Mouse (Mus musculus) midbrain, embryonic 16.5 days (tissue): ENCODE measurements around the gene Cabp2. TPM values are rescaled to one million over a fixed set of nuclear protein-coding genes. Genes with fewer than 3 reads are reported as not detected.

Experiments
- ATAC-seq: fragments of 200-750 bp; cut with Nextera tagmentation; 2 replicates; pipeline ENCODE4 v1.8.0; 2017; ENCODE audit warnings: moderate TSS enrichment
- H3K27ac ChIP-seq: fragments of 300-500 bp; sonication (generic); 2 replicates; pipeline ENCODE4 v1.5.1; 2014; ENCODE audit warnings: mild to moderate bottlenecking, low read length, mixed read lengths
- H3K27me3 ChIP-seq: fragments of 300-500 bp; sonication (generic); 2 replicates; pipeline ENCODE4 v1.6.1; 2014; ENCODE audit warnings: low read depth, low read length, mixed read lengths; ENCODE audit not compliant: control insufficient read depth, insufficient read depth
- H3K36me3 ChIP-seq: fragments of 300-500 bp; sonication (generic); 2 replicates; pipeline ENCODE4 v1.6.1; 2014; ENCODE audit warnings: mild to moderate bottlenecking, low read length, moderate library complexity, mixed read lengths; ENCODE audit not compliant: control insufficient read depth, insufficient read depth
- H3K4me1 ChIP-seq: fragments of 300-500 bp; sonication (generic); 2 replicates; pipeline ENCODE4 v1.6.1; 2014; ENCODE audit warnings: mild to moderate bottlenecking, low read length, mixed read lengths; ENCODE audit not compliant: control insufficient read depth, insufficient read depth
- H3K4me2 ChIP-seq: fragments of 300-500 bp; sonication (generic); 2 replicates; pipeline ENCODE4 v1.6.1; 2014; ENCODE audit warnings: mild to moderate bottlenecking, low read length, mixed read lengths
- H3K4me3 ChIP-seq: fragments of 300-500 bp; sonication (generic); 2 replicates; pipeline ENCODE4 v1.5.1; 2014; ENCODE audit warnings: low read depth, mild to moderate bottlenecking, low read length, moderate library complexity, mixed read lengths
- H3K9ac ChIP-seq: fragments of 300-500 bp; sonication (generic); 2 replicates; pipeline ENCODE4 v1.6.1; 2014; ENCODE audit warnings: low read depth, low read length, mixed read lengths
- H3K9me3 ChIP-seq: fragments of 300-500 bp; sonication (generic); replicated peaks from 2 replicates; pipeline ENCODE4 v1.6.1; 2014; ENCODE audit warnings: mild to moderate bottlenecking, low read length, mixed read lengths; ENCODE audit not compliant: control insufficient read depth, poor library complexity, severe bottlenecking
- WGBS: fragments of 180-500 bp; shearing (Covaris S2); extraction: QIAGEN DNeasy Blood & Tissue Kit; methylation state at CpG from one replicate; pipeline ENCODE4 v1.1.7; 2014; 5-methylcytosine and 5-hydroxymethylcytosine counted together
- polyA plus RNA-seq: library from polyadenylated mRNA; unstranded; fragments of >200 nt; fragmentation: Nextera tagmentation; extraction: Ambion mirVana; gene quantifications from 2 replicates; pipeline ENCODE4 v1.2.1, GENCODE M21; 2015

Cabp2 gene
- polyA plus RNA-seq, 1 experiment from 2014 or later: not detected

DNA sequence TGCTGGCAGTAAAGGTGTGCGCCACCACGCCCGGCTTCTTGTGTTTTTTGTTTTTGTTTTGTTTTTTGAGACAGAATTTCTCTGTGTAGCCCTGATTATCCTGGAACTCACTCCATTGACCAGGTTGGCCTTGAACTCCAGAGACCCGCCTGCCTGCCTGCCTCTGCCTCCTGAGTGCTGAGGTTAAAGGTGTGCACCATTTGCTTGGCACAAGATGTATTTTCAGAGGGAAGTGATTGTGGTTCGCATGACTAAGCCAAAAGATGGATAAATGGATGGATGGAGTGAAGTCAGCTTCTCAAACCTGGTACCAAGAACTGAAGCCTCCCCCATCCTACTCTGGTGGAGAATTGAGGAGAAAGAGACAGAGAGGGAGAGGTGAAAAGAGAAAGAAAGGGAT is 26.8 kb upstream of the Cabp2 start:
- no peaks in the 10 kb centered on the region for H3K36me3 ChIP-seq
- H3K4me2 ChIP-seq: no peak overlapping the region
- 93% methylated on average over 5 of the region's 5 CpGs for WGBS
- no peak overlapping the region for H3K4me3 ChIP-seq
- no peak overlapping the region for H3K9ac ChIP-seq
- H3K9me3 ChIP-seq: no peaks in the 10 kb centered on the region
- no peaks in the 10 kb centered on the region for H3K4me1 ChIP-seq
- no peaks in the 10 kb centered on the region for H3K27me3 ChIP-seq
- no peak overlapping the region for H3K27ac ChIP-seq
- no peak for ATAC-seq

DNA sequence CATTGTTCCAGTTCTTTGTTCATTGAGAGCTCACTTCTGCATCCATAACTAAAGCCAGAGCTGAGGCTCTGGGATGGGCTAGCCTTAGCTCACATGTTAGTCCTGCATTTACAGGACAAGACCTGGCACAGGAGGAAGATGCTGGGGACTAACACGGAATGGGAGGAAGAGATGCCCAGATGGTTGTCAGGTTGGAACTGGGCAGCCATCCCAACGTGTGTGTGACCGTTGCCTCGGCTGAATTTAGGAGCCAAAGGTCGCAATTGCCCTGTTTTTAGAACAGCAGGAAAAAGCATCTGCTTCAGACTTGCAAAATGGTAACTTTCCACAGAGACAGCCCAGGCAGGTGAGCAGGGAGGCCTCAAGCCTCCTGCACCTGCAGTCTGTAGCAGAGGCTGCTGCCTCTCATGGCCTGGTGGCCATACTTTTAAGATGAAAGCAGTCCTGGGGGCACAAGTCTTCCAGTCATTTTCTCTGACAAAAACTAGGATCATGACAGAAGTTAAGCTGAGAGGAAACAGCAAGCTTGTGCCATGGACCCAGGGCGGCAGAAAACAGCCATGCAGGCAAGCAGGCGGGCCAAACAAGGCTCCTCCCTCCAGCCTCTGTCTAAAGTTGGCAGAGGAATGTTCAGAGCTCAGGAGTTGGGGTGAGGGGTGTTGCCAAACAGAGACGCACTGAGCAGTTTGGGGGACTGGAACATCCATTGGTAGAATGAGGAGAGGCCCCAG is 26.0 kb upstream of the Cabp2 start:
- WGBS: 67% methylated on average over 8 of the region's 8 CpGs
- Histone ChIP-seq H3K9me3 (no peaks in the 10 kb centered on the region), H3K36me3 (no peaks in the 10 kb centered on the region), H3K27me3 (no peaks in the 10 kb centered on the region), H3K4me2 (no peak overlapping the region), H3K4me1 (no peaks in the 10 kb centered on the region), H3K4me3 (no peak overlapping the region), H3K9ac (no peak overlapping the region), H3K27ac (no peak overlapping the region)
- ATAC-seq: no peak

DNA sequence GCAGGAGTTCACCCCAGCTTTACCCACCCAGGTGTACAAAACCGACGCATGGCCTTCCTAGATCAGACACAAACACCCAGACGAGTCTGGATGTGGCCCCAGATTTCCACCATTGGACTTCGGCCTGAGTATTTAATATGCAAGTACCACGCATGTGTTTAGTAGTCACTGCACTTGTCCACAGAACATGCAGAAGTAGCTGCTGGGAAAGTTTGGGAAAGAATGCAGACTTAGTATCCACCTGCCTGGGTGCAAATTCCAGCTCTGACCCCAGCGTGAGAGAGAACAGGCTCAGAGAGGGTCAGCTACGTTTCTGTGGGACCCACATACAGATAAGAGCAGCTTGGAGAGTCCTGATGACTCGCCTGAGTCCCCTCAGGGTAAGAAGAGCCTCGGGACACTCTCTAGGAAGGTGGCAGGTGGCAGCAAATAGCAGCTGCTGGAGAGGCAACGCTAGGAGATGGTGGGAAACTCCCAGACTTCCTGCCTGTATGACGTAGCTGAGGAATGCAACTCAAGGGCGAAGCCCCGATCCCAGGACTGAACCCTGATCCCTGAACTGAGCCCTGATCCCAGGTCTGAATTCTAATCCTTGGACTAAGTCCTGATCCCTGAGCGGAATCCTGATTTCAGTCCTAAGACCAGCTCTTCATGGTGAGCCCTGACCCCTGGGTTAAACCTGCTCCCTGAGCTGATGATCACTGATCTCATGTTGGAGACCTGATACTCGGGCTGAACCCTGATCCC is 25.3 kb upstream of the Cabp2 start:
- Histone ChIP-seq H3K4me3 (no peak overlapping the region), H3K27ac (no peak overlapping the region), H3K4me2 (no peak overlapping the region), H3K36me3 (no peaks in the 10 kb centered on the region), H3K27me3 (no peaks in the 10 kb centered on the region), H3K4me1 (no peaks in the 10 kb centered on the region), H3K9me3 (no peaks in the 10 kb centered on the region), H3K9ac (no peak overlapping the region)
- no peak for ATAC-seq
- 63% methylated on average over 15 of the region's 15 CpGs for WGBS

DNA sequence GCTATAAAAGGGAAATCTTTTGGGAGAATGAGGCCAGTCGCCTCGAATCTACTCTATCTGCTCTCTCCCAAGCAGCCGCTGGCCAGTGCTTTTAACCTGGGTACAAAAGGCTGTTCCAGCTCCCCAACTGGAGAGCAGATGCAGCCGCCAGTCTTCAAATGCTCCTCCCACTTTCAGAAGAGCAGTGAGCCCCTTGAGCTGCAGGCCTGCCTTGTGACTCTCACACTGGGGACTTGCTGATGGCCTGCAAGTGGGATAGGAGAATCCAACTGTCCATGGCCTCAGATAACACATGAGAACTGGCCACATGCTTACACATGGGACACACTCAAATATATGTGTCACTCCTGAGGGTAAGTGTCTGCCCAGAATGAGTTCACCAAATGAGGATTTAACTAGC is 24.7 kb upstream of the Cabp2 start:
- Histone ChIP-seq H3K36me3 (no peaks in the 10 kb centered on the region), H3K27me3 (no peaks in the 10 kb centered on the region), H3K4me2 (no peak overlapping the region), H3K27ac (no peak overlapping the region), H3K9me3 (no peaks in the 10 kb centered on the region), H3K9ac (no peak overlapping the region), H3K4me1 (no peaks in the 10 kb centered on the region), H3K4me3 (no peak overlapping the region)
- no peak for ATAC-seq
- WGBS: 30% methylated on average over 4 of the region's 4 CpGs

DNA sequence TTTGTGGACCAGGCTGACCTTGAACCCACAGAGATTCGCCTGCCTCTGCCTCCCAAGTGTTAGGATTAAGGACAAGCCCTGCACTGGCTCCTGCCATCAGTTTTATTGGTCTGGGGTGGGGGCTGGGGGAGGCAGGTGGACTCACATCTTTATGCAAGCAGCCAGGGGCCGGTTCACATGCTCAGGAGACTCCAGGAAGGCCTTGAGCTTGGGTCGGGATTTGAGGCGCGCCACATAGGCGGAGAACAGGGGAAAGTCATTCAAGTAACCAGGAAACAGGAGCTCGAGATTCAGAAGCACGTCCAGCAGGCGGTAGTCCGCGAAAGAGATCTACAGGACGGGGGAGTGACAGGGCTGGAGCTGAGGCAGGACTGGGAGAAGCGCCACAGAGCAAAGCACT is 24.0 kb upstream of the Cabp2 start:
- Histone ChIP-seq H3K4me3 (no peak overlapping the region), H3K4me1 (no peaks in the 10 kb centered on the region), H3K27ac (no peak overlapping the region), H3K9ac (no peak overlapping the region), H3K4me2 (no peak overlapping the region), H3K36me3 (no peaks in the 10 kb centered on the region), H3K9me3 (no peaks in the 10 kb centered on the region), H3K27me3 (no peaks in the 10 kb centered on the region)
- ATAC-seq: no peak
- WGBS: 81% methylated on average over 13 of the region's 13 CpGs

DNA sequence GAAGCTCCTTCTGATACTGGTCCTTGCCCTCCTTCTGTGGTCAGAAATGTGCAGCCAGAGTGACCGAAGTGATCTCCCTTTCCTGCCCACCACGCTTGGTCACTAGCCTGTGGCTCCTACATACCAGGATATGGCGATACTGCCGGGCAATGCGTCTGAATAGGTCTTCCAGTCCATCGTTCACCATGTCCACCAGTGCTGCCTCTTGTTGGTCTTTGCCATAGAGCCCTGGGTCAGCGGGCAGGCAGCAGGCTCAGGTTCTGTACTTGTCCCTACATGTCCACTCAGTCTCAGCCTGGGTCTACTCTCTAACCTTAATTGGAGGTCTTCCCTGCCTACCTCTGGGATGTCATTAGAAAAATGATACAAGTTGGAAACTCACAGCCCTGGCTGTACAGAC is 23.4 kb upstream of the Cabp2 start:
- ATAC-seq: no peak

DNA sequence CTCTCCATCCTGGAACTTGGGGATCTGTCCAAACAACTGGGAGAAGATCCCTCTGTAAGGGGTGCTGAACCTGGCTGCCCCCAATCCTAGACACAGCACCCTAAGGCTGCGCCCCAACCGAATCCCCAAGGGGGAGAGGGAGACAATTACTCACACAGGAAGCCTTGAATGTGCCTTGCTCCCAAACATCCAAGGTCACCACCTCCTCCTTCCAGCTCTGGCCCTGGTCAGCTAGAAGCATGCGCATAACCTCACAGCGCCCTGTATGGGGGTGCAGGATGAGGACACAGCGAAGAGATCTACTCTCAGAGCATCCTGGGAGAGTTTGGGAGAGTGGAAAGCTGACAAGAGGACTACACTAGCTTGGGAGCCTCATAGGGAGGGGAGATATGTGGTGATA is 22.8 kb upstream of the Cabp2 start:
- no peak overlapping the region for H3K4me3 ChIP-seq
- WGBS: 86% methylated on average over 5 of the region's 5 CpGs
- no peak overlapping the region for H3K9ac ChIP-seq
- no peak overlapping the region for H3K4me2 ChIP-seq
- H3K27me3 ChIP-seq: no peaks in the 10 kb centered on the region
- H3K9me3 ChIP-seq: no peaks in the 10 kb centered on the region
- no peaks in the 10 kb centered on the region for H3K4me1 ChIP-seq
- ATAC-seq: no peak
- H3K27ac ChIP-seq: no peak overlapping the region
- no peaks in the 10 kb centered on the region for H3K36me3 ChIP-seq

More for the DNA sequence above, 23.4 kb upstream of the Cabp2 start:
- no peak overlapping the region for H3K4me3 ChIP-seq
- no peak overlapping the region for H3K27ac ChIP-seq
- no peaks in the 10 kb centered on the region for H3K27me3 ChIP-seq
- WGBS: 90% methylated on average over 7 of the region's 7 CpGs
- H3K9ac ChIP-seq: no peak overlapping the region
- no peaks in the 10 kb centered on the region for H3K4me1 ChIP-seq
- no peaks in the 10 kb centered on the region for H3K36me3 ChIP-seq
- no peak overlapping the region for H3K4me2 ChIP-seq
- H3K9me3 ChIP-seq: no peaks in the 10 kb centered on the region

DNA sequence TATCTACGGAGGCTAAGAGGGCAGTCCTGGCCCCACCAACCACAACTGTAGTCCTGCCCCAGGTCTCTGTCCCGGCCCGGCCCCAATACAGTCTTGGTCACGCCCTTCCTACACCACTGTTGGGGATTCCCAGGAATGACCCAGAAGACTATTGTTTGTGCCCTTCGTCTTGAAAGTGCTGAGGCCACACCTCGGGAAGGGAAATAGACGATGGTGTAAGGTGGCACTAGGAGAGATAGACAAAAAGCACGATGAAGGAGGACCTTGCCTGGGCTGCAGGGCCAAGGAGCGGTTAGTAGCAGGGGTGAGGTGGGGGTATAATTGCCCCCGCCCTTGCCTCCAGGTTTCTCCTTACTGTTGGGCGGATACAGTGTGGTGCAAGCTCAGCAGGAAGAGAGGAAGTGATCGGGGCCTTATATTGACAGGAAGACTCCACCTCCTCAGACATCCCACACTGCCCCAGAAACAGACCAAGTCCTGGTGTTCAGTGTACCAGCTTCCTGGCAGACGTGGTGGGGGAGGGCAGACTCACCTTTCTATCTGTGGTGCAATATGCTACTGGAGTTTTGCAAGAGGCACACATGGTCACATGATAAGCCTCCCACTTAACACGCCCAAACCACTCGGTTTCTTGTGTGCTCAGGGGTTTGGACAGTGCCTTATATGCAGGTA is 22.2 kb upstream of the Cabp2 start, which contains the start of gene Gstp3:
Gene Gstp3 (minus strand): TSS at position 501 of the 672 bp plus-strand sequence.
- H3K4me2 ChIP-seq: no peak within 1 kb of the TSS
- no peaks in the 10 kb centered on the region for H3K4me1 ChIP-seq
- H3K9me3 ChIP-seq: no peaks in the 10 kb centered on the region
- no peak within 1 kb of the TSS for H3K4me3 ChIP-seq
- no peaks in the 10 kb centered on the region for H3K27me3 ChIP-seq
- ATAC-seq: no peak
- no peaks in the 10 kb centered on the region for H3K36me3 ChIP-seq
- no peak within 1 kb of the TSS for H3K27ac ChIP-seq
- no peak within 1 kb of the TSS for H3K9ac ChIP-seq
- 87% methylated on average over 15 of the region's 15 CpGs for WGBS
